Mouse (Mus musculus) left cerebral cortex, adult 9 months (tissue): ENCODE results near the gene Btbd35f27.
"Not testable (repeated sequence)": the region's sequence is repeated elsewhere in the genome, so short reads cannot be mapped to it uniquely, and the experiment has no call there.

Source experiments
- DNase-seq, 2 experiments: peaks; one replicate each; pipeline ENCODE4 v3.0.0; 2022; ENCODE audit warnings: low spot score in 2 of 2

The Btbd35f27 gene

DNA sequence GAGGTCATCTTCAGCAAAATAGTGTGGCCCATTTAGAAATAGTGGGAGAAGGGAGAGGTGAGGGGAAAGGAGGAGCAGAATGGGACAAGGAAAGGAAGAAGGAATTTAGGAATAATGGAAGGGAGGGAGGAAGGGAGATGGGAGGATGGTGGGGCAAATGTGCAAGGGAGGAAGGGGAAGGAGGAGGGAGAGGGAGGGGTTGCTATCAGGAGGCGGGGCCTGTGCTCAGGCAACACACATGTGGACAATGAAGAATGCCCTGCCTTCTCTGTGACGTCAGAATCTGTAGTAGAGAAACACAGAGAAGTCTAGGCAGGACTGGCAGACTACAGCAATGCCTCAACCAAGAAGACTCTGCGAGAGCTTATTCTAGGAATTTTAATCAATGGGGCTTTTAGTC is at the start of gene Btbd35f27:
Gene Btbd35f27 (plus strand): TSS at position 301 of the 400 bp plus-strand sequence.
- DNase-seq = not testable (repeated sequence)
